Mouse (Mus musculus) liver, embryonic 13.5 days (tissue): Measurements from ENCODE around the gene Atp1a3. TPM values are rescaled to one million over a fixed set of nuclear protein-coding genes. Genes with fewer than 3 reads are reported as not detected.
"Not testable (repeated sequence)": the region's sequence is repeated elsewhere in the genome, so short reads cannot be mapped to it uniquely, and the experiment has no call there.

Experiments
- ATAC-seq: fragments of 200-750 bp; cut with Nextera tagmentation; 2 replicates; pipeline ENCODE4 v1.8.0; 2017; ENCODE audit warnings: low read depth, mild to moderate bottlenecking, moderate number of reproducible peaks, moderate library complexity
- DNase-seq: peaks from one replicate; pipeline ENCODE4 v3.0.0; 2022
- H3K27ac ChIP-seq: fragments of 300-500 bp; sonication (generic); 2 replicates; pipeline ENCODE4 v1.5.1; 2015; ENCODE audit warnings: moderate library complexity, mild to moderate bottlenecking, inconsistent platforms
- H3K27me3 ChIP-seq: fragments of 300-500 bp; sonication (generic); 2 replicates; pipeline ENCODE4 v1.6.1; 2015; ENCODE audit warnings: mild to moderate bottlenecking, inconsistent platforms
- H3K36me3 ChIP-seq: fragments of 300-500 bp; sonication (generic); 2 replicates; pipeline ENCODE4 v1.6.1; 2015; ENCODE audit warnings: mild to moderate bottlenecking, inconsistent platforms
- H3K4me1 ChIP-seq: fragments of 300-500 bp; sonication (generic); replicated peaks from 2 replicates; pipeline ENCODE4 v1.6.1; 2015; ENCODE audit warnings: inconsistent platforms
- H3K4me2 ChIP-seq: fragments of 300-500 bp; sonication (generic); 2 replicates; pipeline ENCODE4 v1.6.1; 2015; ENCODE audit warnings: inconsistent platforms, mild to moderate bottlenecking, moderate library complexity
- H3K4me3 ChIP-seq: fragments of 300-500 bp; sonication (generic); replicated peaks from 2 replicates; pipeline ENCODE4 v1.5.1; 2015; ENCODE audit warnings: mild to moderate bottlenecking, inconsistent platforms
- H3K9ac ChIP-seq: fragments of 300-500 bp; sonication (generic); 2 replicates; pipeline ENCODE4 v1.6.1; 2015; ENCODE audit warnings: mild to moderate bottlenecking, inconsistent platforms
- H3K9me3 ChIP-seq: fragments of 300-500 bp; sonication (generic); replicated peaks from 2 replicates; pipeline ENCODE4 v1.6.1; 2016; ENCODE audit warnings: inconsistent platforms
- WGBS: fragments of 180-500 bp; shearing (Covaris S2); methylation state at CpG from one replicate; pipeline ENCODE4 v1.1.7; 2015; ENCODE audit not compliant: insufficient replicate concordance; 5-methylcytosine and 5-hydroxymethylcytosine counted together
- polyA plus RNA-seq: library from polyadenylated mRNA; unstranded; fragments of >200 nt; fragmentation: Nextera tagmentation; extraction: Ambion mirVana; gene quantifications from 2 replicates; pipeline ENCODE4 v1.2.1, GENCODE M21; 2015

Gene Atp1a3
- polyA plus RNA-seq = 0.82 and 0.87 TPM in 2 replicates

DNA sequence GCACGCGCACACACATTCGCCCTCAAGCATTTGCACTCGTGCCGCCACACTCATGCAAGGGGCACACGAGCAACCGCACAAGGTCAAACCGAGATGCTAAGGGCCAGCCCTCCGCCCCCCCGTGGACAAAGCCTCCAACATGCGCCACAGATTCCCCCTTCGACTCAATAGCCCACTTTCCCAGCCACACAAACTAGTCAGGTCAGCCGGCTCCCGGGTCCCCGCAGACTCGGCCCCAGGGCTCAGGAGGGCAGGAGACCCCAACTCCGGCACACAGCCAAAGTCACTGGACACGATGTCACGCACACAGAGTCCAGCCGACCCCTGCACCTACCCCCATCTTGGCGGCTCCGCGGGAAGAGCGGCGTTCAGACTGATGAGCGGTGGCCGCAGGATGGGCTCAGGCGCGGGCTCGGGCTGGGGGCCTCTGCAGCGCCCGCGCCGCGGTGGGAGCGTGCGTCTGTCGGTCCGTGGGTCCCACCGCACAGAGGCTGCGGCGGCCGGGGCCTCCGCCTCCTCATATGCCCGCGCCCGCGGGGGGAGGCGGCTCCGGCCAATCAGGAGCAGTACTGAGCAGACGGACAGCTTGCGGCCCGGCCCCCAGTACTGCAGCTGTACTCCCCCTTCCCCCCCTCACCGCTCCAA is at the start of gene Atp1a3:
TSS of gene Atp1a3 (minus strand) at position 538 of the 645 bp plus-strand sequence.
- no peak within 1 kb of the TSS for H3K9ac ChIP-seq
- peak within 1 kb of the TSS; percentile 30 for H3K4me3 ChIP-seq
- no peak within 1 kb of the TSS for H3K27ac ChIP-seq
- peak within 1 kb of the TSS; percentile 45 for H3K4me2 ChIP-seq
- WGBS = 4% methylated on average over 45 of the region's 54 CpGs
- ATAC-seq (no peak), DNase-seq (no peak)
- no peaks in the 10 kb centered on the region for H3K36me3 ChIP-seq
- H3K27me3 ChIP-seq = peaks cover 77% of the 10 kb centered on the region
- peaks cover 12% of the 10 kb centered on the region; the same call in 1 of the 2 replicates for H3K4me1 ChIP-seq
- no peaks in the 10 kb centered on the region for H3K9me3 ChIP-seq

DNA sequence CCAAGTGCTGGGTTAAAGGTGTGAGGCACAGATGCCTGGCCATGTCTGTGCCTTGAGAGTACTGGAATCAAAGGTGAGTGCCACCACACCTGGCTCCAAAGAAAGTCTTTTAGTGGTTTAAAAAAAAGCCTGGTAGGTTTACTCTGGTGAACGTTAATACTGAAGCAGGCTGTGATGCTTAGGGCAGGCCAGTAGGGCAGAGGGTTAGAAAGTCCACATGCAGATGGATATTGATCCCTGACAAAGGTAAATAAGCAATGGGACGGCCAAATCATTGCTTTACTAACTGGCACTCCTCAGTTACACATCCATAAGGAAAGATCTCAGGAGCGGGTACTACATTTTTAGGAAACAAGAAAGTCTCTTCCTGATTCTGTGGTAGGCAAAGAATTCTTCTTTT is 46.8 kb upstream of the Atp1a3 start:
- Histone ChIP-seq H3K27ac (peak overlapping the region; percentile 47), H3K36me3 (peaks cover 21% of the 10 kb centered on the region; the same call in 1 of the 2 replicates)

DNA sequence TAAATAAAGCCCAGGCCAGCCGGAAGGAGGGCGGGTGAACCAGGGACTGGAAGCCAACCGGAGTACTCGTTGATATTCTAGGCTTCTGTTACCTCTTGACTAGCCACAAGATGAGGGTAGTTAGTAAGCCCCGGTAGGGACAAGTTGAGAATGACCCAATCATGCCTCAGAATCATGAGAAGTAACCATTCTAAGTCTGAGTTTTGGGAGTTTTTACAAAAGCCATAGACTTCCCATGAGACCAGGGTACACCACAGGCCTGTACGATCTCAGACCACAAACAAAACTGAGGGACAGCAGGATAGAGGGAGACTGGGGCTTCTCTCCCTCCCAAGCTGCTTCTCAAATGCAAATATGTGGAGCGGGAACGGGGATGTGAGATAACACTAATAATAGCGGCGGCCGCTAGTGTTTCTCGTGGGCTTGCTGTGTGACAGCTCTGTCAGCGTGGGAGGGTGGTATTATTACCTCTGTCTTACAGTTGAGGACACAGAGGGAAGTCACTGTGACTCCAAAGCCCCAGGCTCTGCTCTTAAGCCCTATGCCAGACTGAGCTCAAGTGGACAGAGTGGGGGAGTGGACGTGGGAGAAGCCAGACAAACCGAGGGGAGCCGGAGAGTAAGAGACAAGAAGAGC is 43.7 kb upstream of the Atp1a3 start:
- H3K36me3 ChIP-seq = peaks cover 7% of the 10 kb centered on the region; the same call in 1 of the 2 replicates
- no peak overlapping the region for H3K4me2 ChIP-seq
- no peak for DNase-seq
- no peak overlapping the region for H3K27ac ChIP-seq
- no peak overlapping the region for H3K4me3 ChIP-seq
- no peak overlapping the region for H3K9ac ChIP-seq
- H3K27me3 ChIP-seq = no peaks in the 10 kb centered on the region
- WGBS = 72% methylated on average over 16 of the region's 16 CpGs
- no peaks in the 10 kb centered on the region for H3K9me3 ChIP-seq
- ATAC-seq = no peak
- H3K4me1 ChIP-seq = no peaks in the 10 kb centered on the region

More for the DNA sequence above, 46.8 kb upstream of the Atp1a3 start:
- Histone ChIP-seq H3K4me2 (no peak overlapping the region), H3K27me3 (no peaks in the 10 kb centered on the region), H3K9me3 (no peaks in the 10 kb centered on the region), H3K4me1 (no peaks in the 10 kb centered on the region), H3K4me3 (no peak overlapping the region), H3K9ac (no peak overlapping the region)
- ATAC-seq = peak; percentile 64
- 68% methylated on average over 3 of the region's 3 CpGs for WGBS
- no peak for DNase-seq

DNA sequence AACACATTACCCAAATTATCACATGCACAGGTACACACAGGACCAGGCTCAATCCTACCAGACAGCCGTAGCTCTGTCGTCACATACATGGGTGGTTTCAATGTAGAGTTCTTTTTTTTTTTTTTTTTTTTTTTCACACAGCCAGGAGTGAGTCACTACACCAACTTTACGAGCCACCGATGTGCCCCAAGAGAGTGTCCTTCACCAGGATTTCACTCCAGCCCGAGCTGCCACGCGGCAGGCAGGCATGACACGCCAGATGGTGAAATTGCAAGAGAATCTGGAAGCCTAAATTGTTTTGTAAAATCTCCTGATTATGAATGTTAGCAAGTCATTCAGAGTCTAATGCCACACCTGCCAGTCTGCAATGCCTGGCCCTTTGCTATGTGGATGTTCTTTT is 41.6 kb upstream of the Atp1a3 start:
- Histone ChIP-seq H3K4me1 (no peaks in the 10 kb centered on the region), H3K27me3 (no peaks in the 10 kb centered on the region), H3K27ac (no peak overlapping the region), H3K9me3 (no peaks in the 10 kb centered on the region), H3K36me3 (peaks cover 9% of the 10 kb centered on the region), H3K4me2 (no peak overlapping the region), H3K9ac (no peak overlapping the region), H3K4me3 (no peak overlapping the region)
- WGBS = 84% methylated on average over 8 of the region's 8 CpGs
- ATAC-seq = no peak
- no peak for DNase-seq

DNA sequence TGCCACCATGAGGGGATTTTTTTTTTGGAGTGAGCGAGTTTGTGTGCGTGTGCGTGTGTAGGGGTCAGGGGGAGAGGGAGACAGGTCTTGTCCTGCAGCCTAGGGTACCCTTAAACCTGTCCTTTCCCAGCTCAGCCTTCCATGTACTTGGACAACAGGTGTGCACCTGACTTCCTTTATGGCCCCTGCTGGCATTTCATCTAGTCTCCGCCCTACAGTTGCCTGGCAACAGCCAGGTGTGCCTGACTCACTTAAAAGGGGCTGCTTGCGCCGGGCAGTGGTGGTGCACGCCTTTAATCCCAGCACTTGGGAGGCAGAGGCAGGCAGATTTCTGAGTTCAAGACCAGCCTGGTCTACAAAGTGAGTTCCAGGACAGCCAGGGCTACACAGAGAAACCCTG is 38.8 kb upstream of the Atp1a3 start:
- H3K4me3 ChIP-seq, H3K4me2 ChIP-seq, H3K4me1 ChIP-seq, H3K9ac ChIP-seq, ATAC-seq, H3K36me3 ChIP-seq, H3K27me3 ChIP-seq, H3K9me3 ChIP-seq, H3K27ac ChIP-seq, DNase-seq: not testable (repeated sequence)
- 79% methylated on average over 7 of the region's 7 CpGs for WGBS

DNA sequence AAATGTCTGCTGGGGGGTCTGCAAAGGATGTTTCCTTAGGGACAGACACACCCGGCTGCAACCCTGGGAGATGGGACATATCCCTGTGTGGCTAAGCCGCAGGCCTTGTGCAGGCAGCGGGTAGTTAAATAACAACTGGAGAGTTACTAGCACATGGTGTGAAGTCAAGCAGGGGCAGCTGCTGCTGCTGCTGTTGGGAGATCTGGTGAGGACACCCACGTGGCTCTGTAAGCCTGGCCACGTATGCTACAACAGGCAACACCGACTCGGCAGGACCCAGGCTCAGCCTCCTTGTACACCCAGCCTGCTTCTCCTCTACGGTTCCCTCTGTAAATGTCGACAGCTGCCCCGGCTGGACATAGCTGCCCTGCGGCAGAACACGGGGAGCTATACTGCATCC is 36.2 kb upstream of the Atp1a3 start:
- H3K9ac ChIP-seq = no peak overlapping the region
- ATAC-seq = no peak
- peaks cover 9% of the 10 kb centered on the region for H3K36me3 ChIP-seq

DNA sequence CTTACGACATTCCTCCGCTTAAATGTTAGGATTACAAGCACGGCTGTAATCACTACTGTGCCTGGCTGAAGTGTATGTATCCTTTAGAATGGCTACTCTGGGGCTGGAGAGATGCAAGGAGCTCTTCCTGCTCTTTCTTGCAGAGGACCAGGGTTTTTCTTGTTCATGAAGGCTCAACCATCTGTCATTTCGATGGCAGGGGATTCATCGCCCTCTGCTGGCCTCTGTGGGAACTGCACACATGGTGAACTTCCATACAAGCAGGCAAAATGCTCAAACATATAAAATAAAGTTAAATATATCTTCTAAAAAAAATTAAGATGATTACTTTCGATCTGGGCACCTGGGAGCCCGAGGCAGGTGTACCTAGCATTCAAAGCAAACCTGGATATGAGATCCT is 30.2 kb upstream of the Atp1a3 start:
- peak; percentile 34 for DNase-seq
- no peak for ATAC-seq
- no peaks in the 10 kb centered on the region for H3K9me3 ChIP-seq
- 41% methylated on average over 7 of the region's 7 CpGs for WGBS
- no peak overlapping the region for H3K4me3 ChIP-seq
- no peaks in the 10 kb centered on the region for H3K27me3 ChIP-seq
- H3K27ac ChIP-seq = no peak overlapping the region
- H3K36me3 ChIP-seq = no peaks in the 10 kb centered on the region
- H3K4me2 ChIP-seq = no peak overlapping the region
- H3K4me1 ChIP-seq = no peaks in the 10 kb centered on the region
- no peak overlapping the region for H3K9ac ChIP-seq

More for the DNA sequence above, 36.2 kb upstream of the Atp1a3 start:
- no peak for DNase-seq
- H3K27ac ChIP-seq = no peak overlapping the region
- H3K4me3 ChIP-seq = no peak overlapping the region
- H3K9me3 ChIP-seq = no peaks in the 10 kb centered on the region
- no peaks in the 10 kb centered on the region for H3K4me1 ChIP-seq
- 79% methylated on average over 12 of the region's 12 CpGs for WGBS
- H3K4me2 ChIP-seq = no peak overlapping the region
- no peaks in the 10 kb centered on the region for H3K27me3 ChIP-seq

DNA sequence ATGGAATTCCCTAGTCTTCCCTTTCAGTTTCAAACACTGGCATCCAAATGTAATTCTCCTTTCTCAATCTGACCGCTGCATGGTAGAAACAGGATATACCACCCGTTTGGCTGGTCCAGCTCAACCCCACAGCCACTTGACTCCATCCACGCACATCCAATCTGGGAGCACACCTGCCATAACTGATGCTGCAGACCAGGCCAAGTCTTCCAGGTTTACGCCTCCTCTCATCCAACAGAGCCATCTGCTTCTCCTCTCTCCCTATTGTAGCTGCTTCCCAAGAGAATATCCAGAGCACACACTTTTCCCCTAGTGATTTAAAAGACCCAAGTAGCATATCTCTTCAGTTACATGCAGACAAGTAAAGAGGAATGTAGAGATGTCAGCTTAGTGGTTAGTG is 29.0 kb upstream of the Atp1a3 start:
- WGBS = 78% methylated on average over 4 of the region's 4 CpGs
- ATAC-seq = no peak
- Histone ChIP-seq H3K9ac (no peak overlapping the region), H3K4me2 (no peak overlapping the region), H3K36me3 (no peaks in the 10 kb centered on the region), H3K27ac (no peak overlapping the region), H3K4me1 (no peaks in the 10 kb centered on the region), H3K4me3 (no peak overlapping the region), H3K9me3 (no peaks in the 10 kb centered on the region), H3K27me3 (no peaks in the 10 kb centered on the region)
- DNase-seq = no peak

DNA sequence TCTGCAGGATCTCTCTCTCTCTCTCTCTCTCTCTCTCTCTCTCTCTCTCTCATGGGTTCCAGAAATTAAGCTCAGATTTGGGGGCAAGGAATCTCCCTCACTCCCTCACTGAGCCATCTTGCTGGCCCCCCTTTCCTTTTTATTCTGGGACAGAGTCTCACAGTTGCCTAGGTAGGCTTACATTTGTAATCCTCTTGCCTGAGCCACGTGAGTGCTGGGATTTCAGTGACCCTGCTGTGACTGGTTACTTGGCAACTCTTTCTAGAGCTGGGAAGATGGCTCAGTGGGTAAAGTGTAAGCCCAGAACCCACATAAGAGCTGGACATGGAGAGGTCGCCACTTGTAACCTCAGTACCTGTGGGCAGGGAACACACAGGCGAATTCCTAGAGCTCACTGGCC is 25.8 kb upstream of the Atp1a3 start:
- WGBS = 46% methylated on average over 3 of the region's 3 CpGs
- Histone ChIP-seq H3K9ac (no peak overlapping the region), H3K27ac (no peak overlapping the region), H3K4me2 (no peak overlapping the region), H3K4me1 (no peaks in the 10 kb centered on the region), H3K4me3 (no peak overlapping the region), H3K9me3 (no peaks in the 10 kb centered on the region), H3K36me3 (peaks cover 6% of the 10 kb centered on the region; the same call in 1 of the 2 replicates), H3K27me3 (no peaks in the 10 kb centered on the region)
- no peak for ATAC-seq
- DNase-seq = no peak

DNA sequence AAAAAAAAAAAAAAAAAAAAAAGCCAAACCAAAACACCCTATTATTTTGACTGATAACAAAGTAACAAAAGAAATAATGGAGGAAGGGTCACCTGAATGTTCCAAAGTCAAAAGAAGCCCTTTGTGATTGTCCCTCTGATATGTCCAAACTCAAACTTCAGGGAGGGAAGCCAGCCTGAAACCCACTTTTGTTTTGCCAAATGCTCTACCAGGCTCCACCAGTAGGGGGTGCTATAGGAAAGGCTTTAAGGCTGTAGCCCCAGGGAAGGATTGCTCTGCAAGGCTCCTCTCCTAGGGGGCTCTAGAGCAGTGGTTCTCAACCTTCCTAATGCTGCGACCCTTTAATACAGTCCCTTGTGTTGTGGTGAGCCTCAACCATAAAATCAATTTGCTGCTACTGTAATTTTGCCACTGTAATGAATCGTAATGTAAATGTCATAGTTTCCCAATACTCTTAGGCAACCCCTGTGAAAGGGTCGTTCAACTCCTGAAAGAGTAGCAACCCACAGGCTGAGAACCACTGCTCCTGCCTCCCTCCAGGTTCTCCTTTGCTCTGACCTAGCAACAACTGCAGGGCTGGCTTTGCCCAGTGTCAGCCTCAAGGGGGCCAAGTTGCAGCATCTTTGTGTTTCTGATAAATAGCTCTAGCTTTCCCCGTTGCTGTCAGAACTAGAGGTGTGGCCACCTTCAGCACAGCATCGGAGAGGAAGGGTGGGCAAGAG is 24.4 kb upstream of the Atp1a3 start:
- Histone ChIP-seq H3K4me3 (no peak overlapping the region), H3K4me1 (no peaks in the 10 kb centered on the region; the same call in 1 of the 2 replicates), H3K4me2 (no peak overlapping the region), H3K27me3 (no peaks in the 10 kb centered on the region), H3K9me3 (no peaks in the 10 kb centered on the region), H3K27ac (no peak overlapping the region), H3K9ac (no peak overlapping the region), H3K36me3 (peaks cover 6% of the 10 kb centered on the region; the same call in 1 of the 2 replicates)
- ATAC-seq (no peak), DNase-seq (peak; percentile 46)
- 40% methylated on average over 5 of the region's 5 CpGs for WGBS

DNA sequence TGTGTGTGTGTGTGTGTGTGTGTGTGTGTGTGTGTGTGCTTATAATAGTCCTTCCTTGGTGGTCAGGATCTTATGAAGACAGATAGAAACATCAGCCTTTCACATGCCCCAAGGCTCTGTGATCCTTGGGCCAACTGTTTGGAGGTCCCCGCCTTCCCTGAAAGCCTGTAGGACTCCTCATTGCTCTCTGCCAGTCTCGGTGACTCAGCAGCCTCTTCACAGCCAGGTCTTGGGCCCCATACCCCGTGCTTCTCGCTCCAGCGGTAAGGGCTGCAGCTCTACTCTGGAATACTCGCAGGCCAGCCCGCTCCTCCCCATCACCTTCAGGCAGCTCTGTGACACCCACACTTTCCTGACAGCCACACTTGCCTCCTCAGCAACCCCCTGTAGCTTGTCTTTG is 20.7 kb upstream of the Atp1a3 start:
- WGBS = 30% methylated on average over 7 of the region's 7 CpGs
- Histone ChIP-seq H3K4me2 (no peak overlapping the region), H3K27me3 (no peaks in the 10 kb centered on the region), H3K9ac (no peak overlapping the region), H3K4me3 (no peak overlapping the region), H3K36me3 (peaks cover 6% of the 10 kb centered on the region; the same call in 1 of the 2 replicates), H3K27ac (no peak overlapping the region), H3K4me1 (no peaks in the 10 kb centered on the region; the same call in 1 of the 2 replicates), H3K9me3 (no peaks in the 10 kb centered on the region)
- DNase-seq = no peak
- ATAC-seq = no peak
